Mouse (Mus musculus): ENCODE measurements at regions not wholly inside any gene's neighbourhood (a gene's known extent, or its start where the extent isn't known, plus 50 kb on each side); places are given as distances from the start of the nearest gene placed in this dataset.

DNA sequence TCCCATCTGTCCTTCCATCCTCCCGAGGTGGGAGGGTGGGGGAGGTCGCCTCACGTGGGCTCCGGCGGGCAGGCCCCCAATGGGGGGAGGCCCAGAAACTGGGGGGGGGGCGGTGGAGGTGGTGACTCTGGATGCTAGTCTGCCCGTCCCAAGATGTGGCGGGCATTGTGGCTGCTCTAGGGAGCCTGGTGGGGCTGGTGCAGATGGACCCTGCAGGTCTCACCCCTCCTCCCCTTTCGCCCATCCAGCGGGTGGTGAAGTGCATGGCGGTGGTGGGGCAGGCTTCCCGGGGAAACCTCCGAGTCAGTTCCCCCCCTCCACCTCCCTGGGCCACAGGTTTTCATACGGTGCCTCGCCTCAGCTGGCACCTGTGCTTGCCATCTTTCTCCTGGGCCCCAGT is 88.6 kb downstream of the Inhba start:
- DNase-seq (ENCODE audit: low spot score in 2 of 2) = no peak

DNA sequence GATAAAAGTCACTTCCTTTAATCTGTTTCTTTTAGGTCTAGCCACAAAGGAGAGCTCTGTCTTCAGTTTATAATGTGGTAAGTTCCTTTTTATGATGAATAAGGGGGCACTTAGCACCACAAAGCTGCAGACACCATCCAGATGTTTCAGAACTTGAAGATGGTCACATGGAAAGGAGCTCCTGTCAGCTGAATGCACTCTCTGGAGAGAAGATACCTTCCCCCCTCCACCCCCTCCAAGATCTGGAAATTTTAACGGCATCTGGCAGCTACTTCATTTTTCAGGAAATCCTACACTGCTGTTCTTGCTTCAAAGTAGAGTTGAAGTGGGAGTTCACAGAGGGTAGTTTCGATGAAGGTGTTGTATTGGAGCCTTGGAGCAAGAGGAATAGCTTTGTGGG is 103.2 kb downstream of the Inhba start:
- DNase-seq (ENCODE audit: low spot score in 2 of 2) = no peak

DNA sequence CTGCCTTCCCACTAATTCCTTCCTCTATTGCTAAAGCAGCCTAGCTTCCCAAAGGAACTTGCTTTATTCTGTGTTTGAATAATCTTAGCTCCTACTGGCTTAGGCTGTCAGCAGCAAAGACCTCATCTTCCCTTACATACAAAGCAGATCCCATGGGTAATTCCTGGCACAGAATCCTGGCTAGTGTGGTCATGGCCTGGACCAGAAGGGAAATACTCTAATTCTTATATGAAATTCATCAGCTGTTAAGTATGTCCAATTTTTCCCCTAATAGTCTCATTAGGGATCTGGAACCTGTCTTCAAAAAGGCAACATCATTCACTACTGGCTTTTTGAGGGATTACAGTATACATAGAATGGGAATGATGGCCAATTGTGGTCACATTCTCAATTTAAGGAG is 135.0 kb downstream of the Inhba start:
- no peak for DNase-seq (ENCODE audit: low spot score in 2 of 2)

DNA sequence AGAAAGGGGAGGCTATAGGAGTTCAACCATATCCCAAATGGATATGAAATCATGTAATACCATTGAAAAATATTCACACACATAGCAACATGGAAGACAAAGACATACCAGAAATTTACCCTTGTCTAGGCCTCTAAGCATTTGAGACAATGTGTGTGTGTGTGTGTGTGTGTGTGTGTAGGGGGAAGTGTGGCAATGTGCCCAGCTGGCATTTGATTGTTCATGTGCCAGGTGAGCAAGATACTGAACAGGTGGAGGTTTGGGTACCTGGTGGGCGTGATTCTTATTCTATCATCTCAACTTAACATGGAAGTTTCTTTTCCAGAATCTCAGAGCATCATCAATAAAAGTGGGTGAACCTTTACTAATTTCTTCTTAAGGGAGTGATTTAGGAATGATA is 143.3 kb downstream of the Inhba start:
- DNase-seq (ENCODE audit: low spot score in 2 of 2) = no peak

DNA sequence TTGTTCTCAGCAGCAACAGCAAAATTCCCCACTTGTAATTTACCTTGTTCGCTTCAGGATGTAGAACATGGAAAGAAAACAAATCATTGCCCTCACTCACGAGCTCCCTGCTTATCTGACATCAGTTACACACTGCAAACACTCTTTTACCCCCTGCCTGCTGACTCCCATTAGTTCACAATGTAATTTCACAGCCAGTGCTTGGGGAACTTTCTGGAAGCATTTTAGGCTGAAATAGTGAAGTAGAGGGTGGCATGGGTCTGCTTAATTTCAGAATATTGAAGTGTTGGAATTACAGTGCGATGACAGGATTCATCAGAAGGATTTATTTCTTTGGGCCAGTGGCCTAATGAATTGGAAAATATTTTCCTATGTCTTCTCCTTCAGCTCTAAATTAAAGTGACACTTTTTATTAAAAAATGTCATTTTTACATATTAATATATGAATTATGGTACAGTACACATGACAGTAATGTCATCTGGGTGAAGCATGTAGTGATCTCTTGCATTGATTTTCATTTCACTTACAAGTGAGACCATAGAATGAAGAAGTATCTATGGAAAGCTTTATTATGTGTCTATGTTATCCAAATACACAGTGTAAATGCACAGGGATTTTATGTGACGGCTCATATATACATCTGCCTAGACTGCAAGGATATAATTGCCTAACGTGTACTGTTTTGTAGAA is 153.7 kb downstream of the Inhba start:
- no peak for DNase-seq (ENCODE audit: low spot score in 2 of 2)

DNA sequence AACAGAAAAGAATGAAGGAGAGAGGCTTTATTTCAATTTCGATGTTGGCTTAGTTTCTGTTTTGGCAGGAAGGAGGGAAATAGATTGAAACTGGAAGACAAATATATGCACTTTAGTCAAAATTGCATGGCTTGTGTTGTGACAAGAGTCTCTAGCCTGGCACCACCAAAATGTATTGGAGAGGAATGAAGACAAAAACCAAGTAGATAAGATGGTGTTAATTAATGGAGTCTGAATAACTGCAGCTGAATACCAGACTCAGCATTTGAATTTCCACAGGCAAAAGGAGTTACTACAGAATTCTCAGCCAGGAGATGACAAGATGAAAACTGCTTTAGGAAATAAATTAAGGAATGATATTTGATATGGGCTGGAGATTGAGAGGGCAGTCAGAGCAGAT is 185.0 kb downstream of the Inhba start:
- no peak for DNase-seq (ENCODE audit: low spot score in 2 of 2)

DNA sequence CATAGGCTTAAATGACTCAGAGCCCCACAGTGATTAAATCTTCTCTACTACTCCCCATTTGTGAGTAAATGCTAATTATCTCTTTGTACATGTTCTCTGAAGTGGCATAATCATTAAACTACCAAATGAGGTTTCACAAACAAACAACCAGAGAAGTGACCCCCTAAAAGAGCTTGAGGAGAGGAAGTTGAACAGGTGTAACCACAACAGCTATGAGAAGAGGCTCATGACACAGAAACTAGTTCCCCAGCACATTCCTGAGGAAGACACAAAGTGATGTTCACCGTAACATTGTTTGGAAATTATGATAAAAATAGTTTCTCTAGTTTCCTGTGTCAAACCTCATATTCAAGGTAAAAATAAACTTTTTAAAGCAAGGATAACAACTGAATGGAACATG is 188.4 kb downstream of the Inhba start:
- DNase-seq (ENCODE audit: low spot score in 2 of 2) = no peak

DNA sequence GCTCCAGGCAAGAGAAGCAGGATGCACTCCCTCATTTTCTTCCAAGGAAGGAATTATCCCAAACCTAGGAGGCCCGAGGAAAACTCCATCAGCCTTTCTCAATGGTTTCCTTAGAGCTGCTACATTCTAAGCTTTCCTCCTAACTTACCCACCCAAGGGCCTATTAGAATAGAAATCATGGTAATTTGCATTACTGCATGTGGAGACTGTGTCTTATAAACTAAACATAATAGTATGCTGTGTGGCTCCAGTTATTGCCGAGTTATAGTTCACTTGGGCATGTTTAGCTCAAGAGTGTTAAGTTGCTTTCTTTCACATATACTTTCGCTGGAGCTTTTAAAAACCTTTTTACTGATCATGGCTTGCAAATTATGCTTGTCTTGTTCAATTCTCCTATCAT is 191.5 kb downstream of the Inhba start:
- no peak for DNase-seq (ENCODE audit: low spot score in 2 of 2)

DNA sequence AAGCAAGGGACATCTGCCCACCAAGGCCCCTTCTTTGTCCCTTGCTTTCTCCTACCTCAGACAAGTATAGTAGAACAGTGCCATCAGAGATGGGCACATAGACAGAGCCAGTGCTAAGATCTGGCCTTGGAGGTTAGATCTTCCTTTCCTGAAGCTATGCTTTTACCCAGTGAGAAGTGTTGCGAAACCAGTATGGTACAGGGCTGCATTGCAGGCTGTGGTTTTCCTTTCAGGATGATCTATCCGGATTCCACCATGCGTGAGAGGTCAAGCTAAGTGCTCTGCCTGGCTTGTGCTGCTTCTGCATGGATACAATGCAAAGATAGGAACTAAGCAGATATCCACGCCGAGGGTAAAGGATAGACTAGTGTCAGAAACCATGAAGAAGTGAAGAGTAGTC is 192.4 kb downstream of the Inhba start:
- no peak for DNase-seq (ENCODE audit: low spot score in 2 of 2)

DNA sequence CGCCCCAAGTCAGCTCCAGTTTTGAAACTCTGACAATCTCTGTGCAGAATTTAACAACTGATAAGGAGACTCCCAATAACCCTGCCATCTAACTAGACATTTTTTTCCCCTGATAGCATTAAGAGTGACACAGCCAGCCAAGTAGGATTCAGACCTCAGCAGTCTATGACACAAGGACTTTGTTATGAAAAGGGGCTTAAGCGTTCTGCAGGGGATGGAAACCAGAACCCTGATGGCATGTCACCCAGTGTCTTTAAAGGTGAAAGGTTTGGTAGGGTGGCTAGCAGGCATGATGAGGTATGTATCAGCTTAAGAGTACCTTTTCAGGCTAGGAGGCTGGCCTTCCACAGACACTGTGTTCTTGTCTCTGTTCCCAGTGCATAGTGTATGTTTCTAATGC is 199.8 kb downstream of the Inhba start:
- no peak for DNase-seq (ENCODE audit: low spot score in 2 of 2)

DNA sequence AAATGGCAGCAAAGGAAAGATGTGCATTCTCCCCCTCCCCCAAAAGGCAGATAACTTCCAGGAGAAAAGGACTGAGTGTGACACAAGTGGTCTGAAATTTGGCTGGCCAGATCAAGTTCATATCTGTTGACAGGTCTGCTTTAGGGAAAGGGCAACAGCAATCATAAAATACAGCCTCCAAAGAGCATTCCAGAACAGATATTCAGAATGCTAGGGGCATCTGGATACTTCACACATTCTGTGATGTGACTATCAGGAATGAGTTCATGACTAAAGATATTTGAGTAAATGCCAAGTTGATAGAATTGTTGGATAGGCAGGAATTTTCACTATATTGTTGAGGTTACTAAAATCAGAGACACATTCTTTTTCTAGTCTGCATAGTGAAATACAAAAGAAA is 208.2 kb downstream of the Inhba start:
- DNase-seq (ENCODE audit: low spot score in 2 of 2) = no peak

DNA sequence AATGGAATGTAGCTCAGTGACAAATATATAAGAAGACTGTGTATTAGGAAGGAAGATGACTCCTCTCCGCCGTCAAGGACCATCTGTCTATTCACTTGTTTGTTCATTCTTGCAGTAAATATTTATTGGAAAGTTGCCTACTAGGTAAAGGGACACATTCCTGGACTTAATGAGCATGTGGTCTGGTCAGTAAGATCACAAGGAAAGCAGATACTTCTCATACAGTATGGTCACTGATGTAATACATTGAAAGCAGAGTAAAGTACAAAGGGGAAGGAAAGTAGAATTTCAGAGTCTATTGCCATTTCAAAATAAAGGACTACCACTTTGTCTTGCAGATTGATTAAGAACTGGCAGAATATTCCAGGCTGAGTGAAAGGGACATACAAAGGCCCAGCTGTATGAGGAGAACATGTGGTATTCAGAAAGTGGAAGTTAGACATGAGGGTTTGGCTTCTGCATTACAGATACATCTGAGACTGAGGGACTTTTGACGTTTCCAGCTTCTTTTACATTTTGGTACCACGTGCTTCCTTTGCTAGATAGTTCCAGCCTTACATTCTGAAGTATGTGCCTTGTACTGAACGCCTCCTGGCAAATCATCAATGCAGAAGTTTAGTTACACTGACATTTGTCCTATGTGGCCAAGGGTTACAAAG is 211.4 kb downstream of the Inhba start:
- DNase-seq (ENCODE audit: low spot score in 2 of 2) = no peak

DNA sequence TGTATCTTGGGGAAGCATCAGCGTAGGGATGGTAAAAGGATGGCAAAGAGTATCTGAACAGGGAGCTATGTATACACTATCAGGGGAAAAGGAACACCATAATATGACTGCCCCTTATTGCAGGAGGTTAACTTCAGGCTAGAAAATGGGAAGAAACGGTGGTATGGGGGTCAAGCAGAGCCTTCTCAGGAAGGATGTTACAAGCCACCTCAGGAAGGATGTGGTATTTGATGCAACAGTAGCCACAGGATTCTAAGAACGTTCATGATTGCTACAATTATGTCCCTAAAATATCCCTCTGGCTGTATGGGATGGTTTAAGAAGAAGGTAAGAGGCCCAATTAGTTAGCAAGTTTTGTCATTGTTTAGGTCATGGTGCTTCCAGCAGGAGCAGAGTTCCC is 249.5 kb downstream of the Inhba start:
- no peak for DNase-seq (ENCODE audit: low spot score in 2 of 2)

DNA sequence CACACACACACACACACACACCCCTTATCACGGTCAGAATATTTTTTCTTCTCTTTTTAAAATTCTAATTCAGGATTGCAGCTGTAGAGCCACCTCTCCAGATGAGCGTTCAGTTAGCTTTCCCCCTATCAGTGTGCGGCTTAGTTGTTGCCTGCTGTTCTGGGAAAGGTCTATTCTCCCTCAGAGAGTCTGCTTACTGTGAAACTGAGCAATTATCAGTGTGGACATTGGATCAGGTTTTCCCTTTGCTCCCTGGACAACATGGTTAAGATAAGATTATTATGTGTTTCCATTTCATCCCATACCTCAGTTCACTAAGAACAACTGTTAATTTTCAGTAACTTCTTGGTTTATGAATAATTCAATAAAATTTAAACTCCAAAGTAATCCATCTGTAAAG is 268.3 kb downstream of the Inhba start:
- no peak for DNase-seq (ENCODE audit: low spot score in 2 of 2)

DNA sequence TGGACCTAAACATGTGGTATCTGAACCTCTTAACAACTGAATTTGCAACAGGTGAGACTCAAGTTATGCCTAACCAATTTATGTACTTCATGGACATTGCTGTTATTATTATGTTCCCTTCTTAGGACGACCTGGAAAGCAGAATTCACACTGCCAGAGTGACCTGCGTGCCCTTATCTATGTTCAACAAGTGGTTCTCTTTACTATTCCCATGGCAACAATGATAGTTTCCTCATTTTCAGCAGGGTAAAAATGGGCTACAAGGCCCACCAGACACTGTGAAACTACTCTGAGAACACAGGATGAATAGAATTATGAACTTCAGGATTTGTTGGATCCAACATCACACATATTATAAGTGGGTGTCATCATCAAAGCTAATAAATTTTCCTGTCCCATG is 269.1 kb downstream of the Inhba start:
- DNase-seq (ENCODE audit: low spot score in 2 of 2) = no peak

DNA sequence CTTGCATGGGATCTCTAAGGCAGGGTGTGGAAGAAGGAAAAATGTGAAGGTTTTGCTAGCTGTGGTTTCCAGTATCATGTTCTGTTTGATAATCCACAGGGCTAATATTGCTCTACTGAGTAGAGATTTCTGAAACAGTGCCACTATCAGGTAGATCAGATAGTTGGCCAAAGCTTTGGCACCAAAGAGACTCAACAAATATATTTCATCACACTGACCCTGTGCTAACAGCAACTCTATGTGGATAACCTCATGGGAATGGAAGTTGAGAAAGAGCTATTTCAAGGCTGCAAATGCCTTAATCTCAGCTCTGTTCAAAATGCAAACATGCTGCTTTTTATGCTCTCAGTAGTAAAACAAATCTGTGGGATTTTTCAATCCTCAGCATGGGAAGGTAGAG is 270.1 kb downstream of the Inhba start:
- no peak for DNase-seq (ENCODE audit: low spot score in 2 of 2)

DNA sequence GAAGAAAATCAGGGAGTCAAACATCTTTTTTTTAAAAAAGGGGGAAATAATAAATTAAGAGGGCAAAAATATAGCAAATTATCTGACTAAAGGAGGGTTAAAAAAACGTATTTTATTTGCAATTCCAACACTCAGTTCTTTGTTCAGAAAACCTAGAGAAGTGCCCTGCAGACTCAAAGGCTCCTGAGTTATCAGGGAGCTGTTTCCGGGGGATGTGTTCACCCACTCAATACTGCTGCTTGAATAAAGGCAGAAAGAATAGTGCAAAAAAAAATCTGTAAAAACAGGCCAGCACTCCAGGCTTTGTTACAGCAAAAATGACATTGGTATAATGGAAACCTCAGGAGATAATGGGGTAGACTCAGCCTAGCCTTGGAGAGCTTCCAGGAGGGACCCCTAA is 270.6 kb downstream of the Inhba start:
- no peak for DNase-seq (ENCODE audit: low spot score in 2 of 2)

DNA sequence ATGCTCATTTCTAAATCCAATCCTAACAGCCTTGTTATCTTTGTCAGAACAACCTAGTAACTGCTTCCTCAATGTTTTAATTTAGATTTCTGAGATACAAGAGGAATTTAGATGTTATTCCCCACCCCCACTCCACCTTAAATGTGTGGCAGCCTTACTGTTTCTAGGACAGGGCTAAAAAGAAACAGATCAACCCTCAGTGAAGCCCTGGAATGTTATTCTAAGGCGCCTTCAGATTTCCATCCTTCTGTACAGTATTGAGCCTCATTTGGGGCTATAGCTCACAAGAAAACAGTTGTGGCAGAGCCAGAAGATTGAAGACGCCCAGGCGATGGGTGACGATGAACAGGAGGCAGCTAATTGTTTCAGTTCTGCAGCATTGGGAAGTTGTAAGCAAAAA is 271.7 kb downstream of the Inhba start:
- no peak for DNase-seq (ENCODE audit: low spot score in 2 of 2)

DNA sequence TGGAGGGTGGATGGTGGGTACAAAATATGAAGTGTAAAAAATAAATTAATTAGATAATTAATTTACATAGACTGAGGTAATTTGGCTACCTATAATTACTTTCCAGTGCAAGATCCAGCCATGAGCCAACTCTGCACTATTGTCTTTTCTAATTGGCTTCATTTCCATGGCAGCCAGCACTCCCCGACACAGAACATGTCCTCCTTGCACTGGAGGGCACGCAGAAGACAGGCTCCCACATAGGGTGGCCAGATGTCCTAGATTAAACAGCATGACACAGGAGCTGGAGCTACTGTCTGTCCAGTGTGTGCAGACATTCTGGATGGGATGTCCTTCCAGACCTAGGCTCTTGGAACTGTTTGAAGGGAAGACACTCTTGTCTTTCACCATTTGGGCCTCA is 278.0 kb downstream of the Inhba start:
- DNase-seq (ENCODE audit: low spot score in 2 of 2) = no peak

DNA sequence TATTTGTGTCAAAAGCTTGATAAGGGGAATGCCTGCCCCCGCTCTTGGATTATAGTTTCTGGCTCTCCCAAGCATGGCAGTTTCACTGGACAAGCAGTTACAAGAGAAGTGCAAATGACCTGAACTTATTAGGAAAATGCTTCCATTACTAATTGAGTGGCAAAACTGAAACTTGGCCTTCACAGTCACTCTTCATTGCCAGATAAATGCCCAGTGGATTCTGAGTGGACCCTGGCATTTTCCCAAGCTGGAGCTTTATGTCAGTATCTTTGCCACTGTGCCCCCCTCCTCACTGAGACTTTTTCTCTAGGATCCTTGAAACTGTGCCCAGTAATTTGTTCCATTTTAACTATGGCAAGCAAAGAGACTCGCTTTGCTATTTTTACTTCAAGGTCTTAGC is 279.1 kb downstream of the Inhba start:
- no peak for DNase-seq (ENCODE audit: low spot score in 2 of 2)

DNA sequence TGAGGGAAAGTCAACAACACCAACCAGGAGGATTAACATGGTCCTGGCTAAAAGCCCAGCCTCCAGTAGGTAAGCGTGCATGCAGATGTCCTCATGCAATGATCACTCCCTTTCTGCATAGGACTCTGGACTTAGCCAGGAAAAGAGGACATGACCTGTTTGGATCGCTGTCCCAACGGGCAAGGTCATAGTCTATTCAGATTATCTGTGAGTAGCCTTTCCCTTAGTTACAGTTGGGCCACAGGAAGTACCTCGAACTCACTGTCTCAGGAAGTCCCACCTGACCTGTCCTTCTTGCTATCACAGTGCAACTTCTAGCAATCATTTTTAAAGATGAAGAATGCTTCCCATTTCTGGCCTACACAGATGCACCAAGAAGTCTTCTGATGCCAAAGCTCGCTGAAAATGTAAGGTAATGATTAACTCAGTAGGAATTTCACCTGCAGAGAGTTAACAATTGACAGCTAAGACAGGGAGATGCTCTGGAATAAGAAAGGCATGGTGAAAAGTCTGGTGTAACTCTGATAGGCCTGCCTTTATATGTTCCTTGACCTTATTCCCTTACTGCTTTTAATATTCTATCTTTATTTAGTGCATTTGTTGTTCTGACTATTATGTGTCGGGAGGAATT is 280.1 kb downstream of the Inhba start:
- DNase-seq (ENCODE audit: low spot score in 2 of 2) = no peak

DNA sequence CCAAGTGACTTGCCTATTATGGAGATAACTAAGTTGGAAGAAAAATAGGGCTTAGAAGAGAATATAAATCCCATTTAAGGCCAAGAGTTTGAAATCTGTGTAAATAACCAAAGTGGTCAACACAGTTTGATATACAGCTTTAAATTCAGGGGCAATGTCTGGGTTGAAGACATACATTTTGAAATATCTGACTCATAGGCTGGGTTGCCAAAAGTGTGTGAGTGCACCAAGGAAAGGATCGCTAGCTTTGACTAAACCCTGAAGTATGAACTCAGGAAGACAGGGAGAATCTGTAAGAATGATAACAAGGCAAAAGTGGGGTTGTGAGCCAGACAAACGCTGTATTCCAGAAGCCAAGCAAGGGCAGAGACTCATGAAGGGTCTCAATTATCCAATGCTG is 288.1 kb downstream of the Inhba start:
- no peak for DNase-seq (ENCODE audit: low spot score in 2 of 2)

DNA sequence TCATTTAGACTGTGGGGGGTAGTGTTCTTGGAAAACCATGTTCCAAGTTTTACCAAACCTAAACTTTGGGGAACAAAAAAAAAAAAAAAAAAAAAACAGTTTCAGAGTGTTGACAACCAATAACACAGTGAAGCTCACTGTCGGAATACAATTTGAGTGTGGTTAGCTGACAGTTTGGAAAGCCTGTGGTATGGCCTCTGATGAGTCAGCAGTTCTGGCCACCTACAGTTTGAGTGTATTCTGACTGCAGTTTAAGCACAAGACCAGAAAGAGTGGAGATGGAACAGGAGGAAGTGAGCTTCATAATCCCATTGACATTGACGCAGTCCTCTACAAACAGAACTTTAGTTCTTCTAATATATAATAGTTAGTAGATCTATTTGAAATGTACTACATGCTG is 303.0 kb downstream of the Inhba start:
- no peak for DNase-seq (ENCODE audit: low spot score in 2 of 2)

DNA sequence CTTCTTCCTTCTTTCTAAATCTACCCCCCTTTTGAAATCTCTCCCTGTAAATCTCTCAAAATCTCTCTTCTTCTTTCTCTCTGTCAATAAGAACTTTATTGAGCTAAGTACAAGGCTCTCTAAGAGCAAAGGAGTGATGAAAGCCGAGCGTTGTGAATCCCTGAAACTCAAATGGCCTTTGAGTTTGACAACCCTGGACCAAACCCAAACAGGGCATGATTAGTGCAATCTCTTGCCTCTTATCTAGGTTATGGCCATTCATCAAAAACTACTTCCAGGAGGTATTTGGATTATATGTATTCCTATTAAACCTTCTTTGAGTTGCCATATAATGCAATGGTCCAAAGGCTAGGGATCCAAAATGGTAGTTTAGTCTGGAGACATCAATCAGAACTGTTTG is 304.0 kb downstream of the Inhba start:
- DNase-seq (ENCODE audit: low spot score in 2 of 2) = no peak

Measured in natural killer cell, adult 2 months (primary cell).